Mouse (Mus musculus): ENCODE measurements around the gene Atp6v1e1. TPM values are rescaled to one million over a fixed set of nuclear protein-coding genes. Genes with fewer than 3 reads are reported as not detected.

Gene Atp6v1e1
- total RNA-seq, 1 experiment = 126 TPM

GRCm38 (mm10) chr6:120822937-120823614 is 483 bp upstream of the Atp6v1e1 start:
- H3K4me3 ChIP-seq (ENCODE audit: insufficient read depth in 1 of 2, low read depth in 1 of 2, low read length in 2 of 2, poor library complexity in 1 of 2, severe bottlenecking in 1 of 2) = peak overlapping the region; percentile 31 to 45; a peak in 3 of 4 replicates
- no peak overlapping the region; the same call in 1 of the 2 replicates for H3K9ac ChIP-seq (ENCODE audit: insufficient read depth, low read depth, low read length, poor library complexity, severe bottlenecking)
- H3K4me1 ChIP-seq (ENCODE audit: control insufficient read depth in 2 of 2, insufficient read depth in 2 of 2, low read length in 2 of 2, poor library complexity in 1 of 2) = 0 out of 4 replicates have a peak, but pooled peaks cover 2 to 4% of the 10 kb centered on the region in 2 experiments
- TF ChIP-seq ZNF384 (IDR thresholded peaks at IDR 0.05; ENCODE audit: low read depth, low read length) = peak; percentile 49
- TF ChIP-seq ZC3H11A (IDR thresholded peaks at IDR 0.05; ENCODE audit: borderline replicate concordance, low read depth, low read length) = no peak
- no peak for TF ChIP-seq HCFC1 (IDR thresholded peaks at IDR 0.05; ENCODE audit: borderline replicate concordance, insufficient read depth, low read length)
- TF ChIP-seq CHD2 (IDR thresholded peaks at IDR 0.05; ENCODE audit: low read depth, low read length) = no peak
- no peak for TF ChIP-seq MAFK (IDR thresholded peaks at IDR 0.05; ENCODE audit: insufficient read depth, low read depth, low read length)
- H3K9me3 ChIP-seq (ENCODE audit: control insufficient read depth, insufficient read depth, low read depth, low read length) = no peaks in the 10 kb centered on the region
- H3K36me3 ChIP-seq (ENCODE audit: control insufficient read depth, insufficient read depth, low read length, poor library complexity, severe bottlenecking) = peaks cover 7% of the 10 kb centered on the region; the same call in 1 of the 2 replicates
- no peak for DNase-seq (ENCODE audit: low read depth, low spot score)
- 0 out of 2 replicates have a peak overlapping the region, but pooled peaks have one; percentile 66 for H3K27ac ChIP-seq (ENCODE audit: insufficient read depth, low read depth, low read length, poor library complexity, severe bottlenecking)
- in situ Hi-C loops (cut with MboI; ENCODE audit: low sequenced_read_pairs in 2 of 2, unreplicated experiment in 2 of 2) = no loop called here

- H3K27ac ChIP-seq (ENCODE audit: insufficient read depth, low read depth, low read length, poor library complexity, severe bottlenecking) = no peak overlapping the region
- in situ Hi-C loops (cut with MboI; ENCODE audit: low sequenced_read_pairs in 2 of 2, unreplicated experiment in 2 of 2) = no loop called here
- H3K4me3 ChIP-seq (ENCODE audit: insufficient read depth in 1 of 2, low read depth in 1 of 2, low read length in 2 of 2, poor library complexity in 1 of 2, severe bottlenecking in 1 of 2) = peak overlapping the region; percentile 89 to 92
- H3K9me3 ChIP-seq (ENCODE audit: control insufficient read depth, insufficient read depth, low read depth, low read length) = no peaks in the 10 kb centered on the region
- H3K36me3 ChIP-seq (ENCODE audit: control insufficient read depth, insufficient read depth, low read length, poor library complexity, severe bottlenecking) = peaks cover 13% of the 10 kb centered on the region
- DNase-seq (ENCODE audit: low read depth, low spot score) = no peak
- H3K9ac ChIP-seq (ENCODE audit: insufficient read depth, low read depth, low read length, poor library complexity, severe bottlenecking) = peak overlapping the region; percentile 56; the same call in 1 of the 2 replicates
- TF ChIP-seq MAFK (IDR thresholded peaks at IDR 0.05; ENCODE audit: insufficient read depth, low read depth, low read length) (no peak), HCFC1 (IDR thresholded peaks at IDR 0.05; ENCODE audit: borderline replicate concordance, insufficient read depth, low read length) (no peak), CHD2 (IDR thresholded peaks at IDR 0.05; ENCODE audit: low read depth, low read length) (no peak), ZC3H11A (IDR thresholded peaks at IDR 0.05; ENCODE audit: borderline replicate concordance, low read depth, low read length) (no peak), ZNF384 (IDR thresholded peaks at IDR 0.05; ENCODE audit: low read depth, low read length) (no peak)
- 0 out of 4 replicates have a peak, but pooled peaks cover 2 to 4% of the 10 kb centered on the region in 2 experiments for H3K4me1 ChIP-seq (ENCODE audit: control insufficient read depth in 2 of 2, insufficient read depth in 2 of 2, low read length in 2 of 2, poor library complexity in 1 of 2)
Measured at GRCm38 (mm10) chr6:120821715-120822114, 878 bp downstream of the Atp6v1e1 start.

- no peak for DNase-seq (ENCODE audit: low read depth, low spot score)
- 0 out of 4 replicates have a peak, but pooled peaks cover 2 to 4% of the 10 kb centered on the region in 2 experiments for H3K4me1 ChIP-seq (ENCODE audit: control insufficient read depth in 2 of 2, insufficient read depth in 2 of 2, low read length in 2 of 2, poor library complexity in 1 of 2)
- in situ Hi-C loops (cut with MboI; ENCODE audit: low sequenced_read_pairs in 2 of 2, unreplicated experiment in 2 of 2) = no loop called here
- TF ChIP-seq ZC3H11A (IDR thresholded peaks at IDR 0.05; ENCODE audit: borderline replicate concordance, low read depth, low read length) (no peak), HCFC1 (IDR thresholded peaks at IDR 0.05; ENCODE audit: borderline replicate concordance, insufficient read depth, low read length) (no peak), ZNF384 (IDR thresholded peaks at IDR 0.05; ENCODE audit: low read depth, low read length) (no peak), MAFK (IDR thresholded peaks at IDR 0.05; ENCODE audit: insufficient read depth, low read depth, low read length) (no peak), CHD2 (IDR thresholded peaks at IDR 0.05; ENCODE audit: low read depth, low read length) (no peak)
- no peak overlapping the region for H3K9ac ChIP-seq (ENCODE audit: insufficient read depth, low read depth, low read length, poor library complexity, severe bottlenecking)
- no peaks in the 10 kb centered on the region for H3K9me3 ChIP-seq (ENCODE audit: control insufficient read depth, insufficient read depth, low read depth, low read length)
- no peak overlapping the region for H3K27ac ChIP-seq (ENCODE audit: insufficient read depth, low read depth, low read length, poor library complexity, severe bottlenecking)
- H3K36me3 ChIP-seq (ENCODE audit: control insufficient read depth, insufficient read depth, low read length, poor library complexity, severe bottlenecking) = peaks cover 13% of the 10 kb centered on the region
- no peak overlapping the region for H3K4me3 ChIP-seq (ENCODE audit: insufficient read depth in 1 of 2, low read depth in 1 of 2, low read length in 2 of 2, poor library complexity in 1 of 2, severe bottlenecking in 1 of 2)
Measured at GRCm38 (mm10) chr6:120820941-120821340, 1.7 kb downstream of the Atp6v1e1 start.

GRCm38 (mm10) chr6:120820144-120820543 is 2.4 kb downstream of the Atp6v1e1 start:
- TF ChIP-seq ZC3H11A (IDR thresholded peaks at IDR 0.05; ENCODE audit: borderline replicate concordance, low read depth, low read length) = no peak
- no peak for TF ChIP-seq CHD2 (IDR thresholded peaks at IDR 0.05; ENCODE audit: low read depth, low read length)
- no peak for TF ChIP-seq HCFC1 (IDR thresholded peaks at IDR 0.05; ENCODE audit: borderline replicate concordance, insufficient read depth, low read length)
- TF ChIP-seq ZNF384 (IDR thresholded peaks at IDR 0.05; ENCODE audit: low read depth, low read length) = no peak
- TF ChIP-seq MAFK (IDR thresholded peaks at IDR 0.05; ENCODE audit: insufficient read depth, low read depth, low read length) = no peak
- no peak overlapping the region for H3K27ac ChIP-seq (ENCODE audit: insufficient read depth, low read depth, low read length, poor library complexity, severe bottlenecking)
- DNase-seq (ENCODE audit: low read depth, low spot score) = no peak
- no peak overlapping the region for H3K4me3 ChIP-seq (ENCODE audit: insufficient read depth in 1 of 2, low read depth in 1 of 2, low read length in 2 of 2, poor library complexity in 1 of 2, severe bottlenecking in 1 of 2)
- H3K9ac ChIP-seq (ENCODE audit: insufficient read depth, low read depth, low read length, poor library complexity, severe bottlenecking) = no peak overlapping the region
- H3K36me3 ChIP-seq (ENCODE audit: control insufficient read depth, insufficient read depth, low read length, poor library complexity, severe bottlenecking) = peaks cover 13% of the 10 kb centered on the region
- H3K9me3 ChIP-seq (ENCODE audit: control insufficient read depth, insufficient read depth, low read depth, low read length) = no peaks in the 10 kb centered on the region
- H3K4me1 ChIP-seq (ENCODE audit: control insufficient read depth in 2 of 2, insufficient read depth in 2 of 2, low read length in 2 of 2, poor library complexity in 1 of 2) = 0 out of 4 replicates have a peak, but pooled peaks cover 2 to 4% of the 10 kb centered on the region in 2 experiments
- in situ Hi-C loops (cut with MboI; ENCODE audit: low sequenced_read_pairs in 2 of 2, unreplicated experiment in 2 of 2) = no loop called here
